Mouse (Mus musculus): Measurements from ENCODE around the gene Btg4.

Btg4 gene

DNA sequence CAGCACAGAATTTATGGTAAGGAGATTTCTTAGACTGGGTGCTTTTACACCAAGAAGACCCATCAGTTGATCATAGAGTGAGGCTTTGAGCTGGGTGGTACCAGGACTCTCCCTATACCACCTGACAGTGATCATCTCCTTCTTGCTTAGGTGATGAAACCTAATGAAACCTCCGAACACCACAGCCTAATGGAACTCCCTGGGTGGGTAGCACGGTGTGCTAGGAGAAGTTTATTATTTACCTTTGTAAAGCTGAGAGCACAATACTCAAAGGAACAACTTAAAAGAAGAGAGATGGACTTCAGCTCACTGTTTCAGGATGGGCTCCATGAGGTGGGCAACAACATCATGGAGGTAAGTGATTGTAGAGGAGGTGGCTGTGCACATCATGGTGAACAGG, at the start of gene Btg4:
Gene Btg4 (plus strand): TSS at position 301 of the 400 bp plus-strand sequence.
- DNase-seq, result no peak

DNA sequence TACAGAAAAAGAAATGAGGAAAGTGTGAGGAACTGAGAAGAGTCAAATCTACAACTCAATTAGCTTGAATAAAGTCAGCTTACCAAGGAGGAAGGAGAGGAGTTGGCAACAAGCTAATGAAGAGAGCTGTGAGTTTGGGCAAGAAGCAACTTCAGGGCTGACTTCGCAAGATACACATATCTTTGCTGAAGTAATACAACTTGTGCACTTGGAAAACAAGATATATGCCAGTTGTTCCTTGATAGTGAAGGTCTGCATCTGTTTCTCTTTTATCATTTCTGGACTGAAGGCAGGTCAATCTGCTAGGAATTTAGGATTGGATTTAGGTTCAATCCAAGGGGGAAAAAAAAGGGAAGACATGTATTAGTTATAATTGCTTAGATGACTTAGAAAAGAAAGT, 47.1 kb upstream of the Btg4 start:
- DNase-seq, result no peak

DNA sequence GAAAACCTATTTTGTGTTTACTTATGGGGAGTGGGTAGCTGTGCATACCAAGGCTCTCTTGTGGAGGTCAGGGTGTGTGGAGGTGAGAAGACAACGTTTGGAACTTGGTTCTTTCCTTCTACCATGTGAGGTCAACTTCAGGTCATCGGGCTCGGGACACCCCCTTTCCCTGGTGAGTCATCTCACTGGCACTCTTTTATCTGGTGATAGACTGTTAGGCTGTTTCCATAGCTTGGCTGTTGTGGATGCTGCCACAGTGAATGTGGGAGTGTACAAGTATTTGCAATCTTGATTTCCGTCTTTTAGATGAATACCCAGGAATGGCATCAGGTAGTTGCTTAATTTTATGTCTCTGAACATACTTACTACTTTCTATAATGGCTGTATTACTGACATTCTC, 45.0 kb upstream of the Btg4 start:
- peak in 1 of 2 experiments; percentile 14 for DNase-seq

DNA sequence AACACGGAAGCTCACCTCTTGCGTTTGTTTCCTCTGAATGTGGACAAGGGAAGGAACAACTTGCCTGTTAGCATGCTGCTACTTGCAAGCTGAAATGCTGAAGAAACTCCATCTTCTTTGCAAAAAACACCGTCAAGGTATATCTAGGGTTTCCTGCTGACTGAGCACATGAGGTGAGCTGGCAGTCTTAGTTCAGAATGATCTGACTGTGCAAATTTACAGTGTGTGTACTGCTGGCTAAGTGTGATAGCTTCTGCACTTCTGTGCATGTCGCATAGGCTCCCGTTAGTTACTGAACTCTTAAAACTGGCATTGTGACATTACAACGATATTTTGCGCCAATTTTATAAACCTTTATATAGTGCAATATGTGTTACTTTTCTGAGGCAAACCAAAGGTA, 41.0 kb upstream of the Btg4 start:
- no peak for DNase-seq

DNA sequence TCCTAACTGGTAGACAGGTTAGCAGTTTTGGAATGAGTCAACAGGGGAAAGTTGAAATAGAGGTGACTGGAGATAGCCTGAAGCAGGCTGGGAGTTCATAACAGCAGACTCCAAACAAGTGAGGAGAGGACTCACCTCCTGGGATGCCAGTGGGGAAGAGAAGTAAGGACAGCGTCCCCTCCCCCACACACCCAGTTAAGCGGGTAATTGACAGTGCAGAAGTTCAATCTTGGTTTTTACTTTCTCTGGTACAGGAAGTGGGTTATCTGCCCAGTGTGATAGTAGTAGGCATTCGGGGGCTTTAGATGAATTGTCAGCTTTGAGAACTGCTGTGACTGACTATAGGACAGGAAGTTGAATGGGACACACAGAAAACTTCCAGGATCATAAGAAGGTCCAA, 40.4 kb upstream of the Btg4 start:
- no peak for DNase-seq

DNA sequence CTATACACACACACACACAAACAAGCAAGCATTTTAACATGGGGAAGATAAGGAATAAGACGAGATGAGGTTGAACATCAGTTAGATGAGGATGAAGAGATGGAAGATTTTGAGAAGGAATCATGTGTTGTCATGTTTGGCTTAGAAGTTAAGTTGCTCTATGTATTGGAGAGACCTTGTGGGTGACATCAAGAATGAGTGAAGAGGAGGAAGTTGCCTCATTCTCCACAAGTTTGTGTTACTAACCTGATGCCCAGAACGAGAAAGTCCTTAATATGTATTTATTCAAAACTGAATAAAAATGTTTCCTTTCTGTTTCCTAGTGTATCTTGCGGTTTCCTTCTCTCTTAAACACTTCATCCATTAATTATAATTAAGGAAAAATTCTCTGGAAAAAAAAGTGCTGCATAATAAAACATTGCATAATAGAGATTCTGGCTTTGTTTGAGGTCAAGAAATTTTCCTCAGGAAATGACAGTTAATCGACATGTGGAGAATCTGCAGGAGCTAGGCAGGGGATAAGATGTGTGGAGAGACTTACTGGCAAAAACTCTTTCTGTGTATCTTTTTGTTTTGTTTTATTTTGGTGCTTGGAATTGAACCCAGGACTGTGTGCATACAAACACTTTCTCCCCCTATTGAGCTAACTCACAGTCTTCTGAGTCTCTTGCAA, 39.4 kb upstream of the Btg4 start:
- no peak for DNase-seq

DNA sequence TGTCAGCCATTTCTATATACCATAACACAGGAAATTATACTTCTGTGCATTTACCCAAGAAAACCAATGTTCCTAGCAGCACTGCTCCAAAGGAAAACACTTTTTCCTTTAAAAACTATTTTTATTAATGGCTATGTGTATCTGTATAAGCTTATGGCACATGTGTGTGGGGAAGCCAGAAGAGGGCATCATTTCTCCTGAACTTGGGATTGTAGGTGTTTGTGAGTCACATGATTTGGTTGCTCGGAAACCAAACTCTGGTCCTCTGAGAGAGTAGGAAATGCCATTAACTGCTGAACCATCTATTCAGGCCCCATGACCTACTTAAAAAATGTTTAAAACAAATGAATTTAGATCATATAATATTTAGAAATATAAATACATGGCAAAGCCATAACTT, 33.7 kb upstream of the Btg4 start:
- no peak for DNase-seq

DNA sequence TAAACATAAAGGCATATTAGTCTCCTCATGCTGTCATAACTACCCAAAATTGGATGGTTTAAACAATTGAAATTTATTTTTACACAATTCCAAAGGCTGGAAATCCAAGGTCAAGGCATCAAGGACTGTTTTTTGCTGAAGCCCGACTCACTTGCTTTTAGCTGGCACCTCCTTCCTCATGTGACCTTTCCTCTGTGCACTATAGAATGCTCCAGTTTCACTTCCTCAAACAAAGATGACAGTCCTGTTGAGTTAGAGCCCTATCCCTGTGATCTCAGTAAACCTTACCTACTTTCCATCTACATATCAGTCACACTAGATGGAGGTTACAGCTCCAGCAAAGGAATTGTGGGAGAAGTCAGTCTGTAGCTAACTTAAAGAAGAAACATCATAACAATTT, 30.6 kb upstream of the Btg4 start:
- DNase-seq, result no peak

DNA sequence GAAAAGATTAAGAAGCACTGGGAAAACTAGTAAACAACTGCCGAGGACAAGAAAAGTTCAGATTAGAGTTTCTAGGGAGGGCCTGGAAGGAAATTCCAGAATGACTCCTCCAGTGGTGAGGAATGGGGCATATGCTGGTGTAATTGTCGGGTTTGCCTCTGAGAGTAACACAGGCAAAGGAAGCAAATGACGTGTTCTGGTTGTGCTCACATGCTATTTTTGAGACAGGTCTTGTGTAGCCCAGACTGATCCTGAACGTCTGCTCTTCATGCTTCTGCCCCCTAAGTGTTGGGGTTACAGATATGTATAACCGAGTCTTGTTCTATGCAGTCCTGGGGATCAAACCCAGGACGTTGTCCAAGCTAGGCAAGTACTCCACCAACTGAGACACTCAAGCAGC, 29.1 kb upstream of the Btg4 start:
- no peak for DNase-seq

DNA sequence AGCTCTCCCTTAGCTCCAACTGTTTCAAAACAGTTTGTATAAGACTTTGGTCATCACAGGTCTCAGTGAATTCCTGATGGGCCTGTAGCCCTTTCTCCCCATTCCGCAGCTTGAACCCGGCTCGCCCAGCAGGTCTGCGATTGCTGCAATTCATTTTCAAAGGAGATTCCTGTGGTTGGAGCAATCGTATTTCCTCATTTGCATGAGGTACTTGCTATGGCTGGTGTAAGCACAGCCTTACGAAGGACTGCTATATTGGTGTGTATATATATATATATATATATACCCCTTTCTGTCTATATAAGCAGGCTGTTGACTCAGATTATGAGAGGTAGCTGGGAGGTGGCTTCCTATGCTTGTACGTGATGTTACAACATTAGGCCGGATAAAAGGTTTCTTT, 28.4 kb upstream of the Btg4 start:
- no peak for DNase-seq

DNA sequence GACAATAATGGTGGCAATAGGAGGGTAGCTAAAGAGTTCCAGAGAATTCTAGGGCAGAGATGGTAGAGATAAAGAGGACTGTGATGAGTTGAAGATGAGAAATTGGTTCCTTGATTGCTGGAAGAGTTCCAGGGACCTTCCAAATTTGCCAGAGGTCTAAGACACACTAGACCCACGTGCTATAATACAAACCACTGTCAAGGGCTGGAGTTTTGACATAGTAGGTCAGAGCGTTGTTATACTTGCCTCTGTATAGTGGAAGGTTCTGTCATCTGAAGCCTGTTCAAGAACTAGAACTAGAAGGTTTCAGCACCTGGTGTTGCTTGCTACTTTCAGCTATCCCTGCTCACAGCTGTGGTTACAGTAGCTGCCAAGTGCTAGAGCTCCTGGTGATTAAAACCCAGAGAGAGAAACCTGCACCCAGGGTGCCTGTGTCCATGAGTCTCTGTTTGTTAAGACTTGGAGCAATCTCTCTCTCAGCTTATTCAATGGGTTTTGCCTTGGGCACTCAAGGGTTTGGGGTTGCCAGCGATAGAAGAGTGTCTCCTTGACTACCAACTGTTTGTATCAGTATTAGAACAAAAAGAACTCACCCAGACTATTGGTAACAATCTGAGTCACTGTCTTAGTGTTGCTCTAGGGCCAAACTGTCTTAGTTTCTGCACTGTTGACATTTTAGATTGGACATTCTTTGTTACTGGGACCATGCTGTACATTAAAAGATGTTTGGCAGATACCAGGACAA, 27.7 kb upstream of the Btg4 start:
- no peak for DNase-seq

DNA sequence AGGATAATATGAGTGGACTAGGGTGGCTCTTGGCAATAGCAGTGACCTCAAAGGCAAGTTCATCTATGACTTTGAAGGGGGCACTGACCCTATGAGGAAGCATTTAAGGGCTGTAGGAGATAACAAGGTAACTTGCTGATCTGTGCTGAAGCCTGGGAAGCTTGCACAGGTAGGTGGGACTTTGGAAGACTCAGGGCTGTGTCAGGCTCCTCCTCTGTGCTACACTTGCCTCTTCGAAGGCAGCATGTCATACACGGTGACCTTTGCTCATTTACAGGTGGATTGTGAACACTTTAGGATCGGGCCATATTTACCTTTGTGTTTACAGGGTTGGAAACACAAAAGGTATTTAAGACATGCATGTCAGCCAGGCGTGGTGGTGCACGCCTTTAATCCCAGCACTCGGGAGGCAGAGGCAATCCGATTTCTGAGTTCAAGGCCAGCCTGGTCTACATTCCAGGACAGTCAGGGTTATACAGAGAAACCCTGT, 19.2 kb upstream of the Btg4 start:
- DNase-seq, result no peak

DNA sequence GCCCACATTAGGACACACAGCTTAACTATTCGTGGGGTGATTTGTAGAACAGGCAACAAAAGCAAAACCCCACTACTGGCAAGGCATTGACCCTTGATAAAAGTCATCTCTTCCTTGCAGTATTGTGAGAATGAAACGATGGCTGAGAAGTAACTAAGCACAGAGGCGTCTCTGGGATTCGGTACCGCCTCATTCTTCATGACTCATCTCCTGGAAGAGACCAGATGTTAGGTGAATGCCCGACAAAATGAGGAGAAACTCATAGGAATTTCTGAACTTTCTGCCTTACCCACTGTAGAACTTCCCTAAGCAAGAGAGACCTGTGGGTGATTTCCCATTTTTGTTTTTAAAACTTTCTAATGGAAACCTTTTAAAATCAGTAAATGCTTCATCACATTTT, 18.6 kb upstream of the Btg4 start:
- no peak for DNase-seq

DNA sequence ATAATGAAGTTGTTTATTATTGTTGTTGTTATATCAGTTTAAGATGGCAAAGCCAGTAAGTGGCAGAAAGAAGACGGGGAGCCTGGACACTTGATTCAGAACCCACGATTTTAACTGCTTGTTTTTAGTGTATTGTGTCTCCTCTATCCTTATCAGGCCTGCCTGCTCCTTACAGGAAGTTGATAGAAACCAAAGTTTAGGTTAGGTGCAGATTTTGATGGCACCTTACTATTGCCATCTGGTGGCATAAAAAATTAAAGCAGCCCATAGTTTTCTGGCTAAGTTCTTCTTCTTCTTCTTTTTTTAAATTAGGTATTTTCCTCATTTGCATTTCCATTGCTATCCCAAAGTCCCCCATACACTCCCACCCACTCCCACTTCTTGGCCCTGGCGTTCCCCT, 8.5 kb upstream of the Btg4 start:
- no peak for DNase-seq

DNA sequence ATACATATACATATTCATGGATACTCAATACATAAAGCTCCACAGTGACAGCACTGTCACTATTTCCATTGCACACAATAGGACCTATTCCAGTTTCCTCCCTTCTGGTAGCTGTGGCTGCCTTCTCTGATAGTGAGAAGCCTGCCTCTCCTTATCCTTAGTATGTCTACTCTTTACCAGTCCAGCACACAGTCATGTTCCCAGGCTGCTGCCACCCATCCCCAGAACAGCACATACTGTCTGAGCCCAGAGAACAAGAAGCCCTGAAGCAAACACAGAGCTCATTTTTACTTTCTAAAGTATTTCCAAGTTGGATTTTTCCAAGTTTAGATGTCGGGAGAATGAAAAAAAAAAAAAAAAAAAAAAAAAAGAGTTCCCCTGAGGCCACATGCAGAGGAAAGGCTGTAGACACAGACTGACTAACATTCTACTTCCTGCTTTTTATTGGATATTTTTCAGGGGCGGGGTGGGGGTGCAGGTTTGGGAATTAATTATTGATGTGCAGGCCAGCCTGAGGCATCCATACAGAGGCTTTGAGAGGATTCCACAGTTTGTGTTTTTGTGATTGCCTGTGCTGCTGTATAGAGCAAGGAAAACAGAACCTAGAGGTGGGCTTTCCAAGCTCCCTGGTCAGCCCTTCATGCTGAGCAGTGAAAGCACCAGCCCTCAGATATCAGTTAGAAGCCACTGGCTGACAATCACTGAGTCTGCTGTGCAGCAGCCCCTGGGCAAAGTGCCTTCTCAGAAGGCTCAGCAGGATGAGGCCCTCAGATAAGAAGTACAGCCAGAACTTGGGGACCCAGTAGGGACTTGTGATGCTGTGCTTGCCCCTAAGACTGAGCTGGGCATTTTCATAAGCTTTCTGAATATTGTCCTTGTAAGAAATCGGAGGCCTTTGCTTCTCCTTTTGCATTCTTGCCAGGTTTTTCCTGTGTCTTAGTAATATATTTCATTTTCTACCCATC, 4.1 kb upstream of the Btg4 start:
- DNase-seq, result no peak

DNA sequence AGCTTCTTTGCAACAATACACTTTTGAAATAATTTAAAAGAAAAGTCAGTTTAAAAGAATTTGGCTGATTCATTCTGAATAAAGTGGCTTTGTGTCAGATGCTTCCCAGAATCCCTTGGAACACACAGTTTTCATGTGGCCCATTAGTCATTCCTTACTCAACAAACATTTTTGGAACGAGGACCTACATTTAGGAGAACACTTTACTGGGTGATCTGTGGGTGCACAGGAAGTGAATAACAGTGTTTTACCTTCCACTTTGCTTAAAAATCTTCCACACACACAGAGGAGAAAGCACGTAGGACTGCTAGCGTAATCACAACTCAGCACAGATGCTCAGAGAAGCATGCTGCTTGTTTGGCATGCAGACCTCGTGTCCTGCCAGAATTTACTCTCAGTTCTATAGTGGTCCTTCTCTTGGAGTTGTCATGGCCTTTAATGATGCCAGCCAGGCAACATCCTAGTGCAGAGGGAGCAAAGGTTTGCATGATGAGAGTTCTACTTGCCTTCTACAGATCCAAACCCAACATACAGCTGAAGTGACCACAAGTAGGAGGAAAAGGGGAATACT, 1.7 kb upstream of the Btg4 start:
- DNase-seq, result no peak

DNA sequence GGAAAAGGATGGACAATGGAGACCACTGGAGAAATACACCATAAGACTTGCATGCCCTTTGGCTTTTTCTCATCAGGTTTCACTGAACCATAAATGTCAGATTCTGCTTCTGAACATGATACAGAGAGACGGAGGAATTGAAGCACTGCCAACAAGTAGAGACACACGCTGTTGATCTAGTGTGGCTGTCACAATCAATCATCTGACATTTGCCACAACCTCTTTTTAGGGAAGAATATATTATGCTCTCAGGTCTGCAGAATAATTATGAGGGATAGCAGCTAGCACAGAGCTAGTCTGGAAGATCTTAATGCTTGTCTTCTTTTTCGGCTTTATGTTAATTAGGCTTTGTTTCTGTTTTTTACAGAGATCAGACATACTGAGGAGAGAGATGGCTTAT, 7.5 kb downstream of the Btg4 start:
- DNase-seq, result no peak

DNA sequence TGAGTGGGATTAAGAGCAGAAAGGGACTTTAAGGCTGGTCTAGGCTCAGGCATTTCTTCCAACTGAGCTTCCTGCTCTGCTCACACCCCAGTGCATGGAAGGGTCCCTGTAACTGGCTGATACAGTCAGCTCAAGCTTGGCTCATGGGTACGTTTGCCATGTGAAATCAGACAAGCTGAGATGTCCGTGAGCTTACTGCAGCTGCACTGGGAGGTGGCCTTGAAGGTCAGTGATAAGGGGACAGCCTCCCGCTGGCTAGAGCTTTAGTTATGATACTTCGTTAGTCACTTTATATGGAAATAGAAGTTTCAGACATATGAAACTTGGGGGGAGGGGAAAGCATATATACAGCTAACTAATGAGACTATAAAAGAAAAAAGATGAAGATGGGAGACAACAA, 10.1 kb downstream of the Btg4 start:
- DNase-seq, result no peak

DNA sequence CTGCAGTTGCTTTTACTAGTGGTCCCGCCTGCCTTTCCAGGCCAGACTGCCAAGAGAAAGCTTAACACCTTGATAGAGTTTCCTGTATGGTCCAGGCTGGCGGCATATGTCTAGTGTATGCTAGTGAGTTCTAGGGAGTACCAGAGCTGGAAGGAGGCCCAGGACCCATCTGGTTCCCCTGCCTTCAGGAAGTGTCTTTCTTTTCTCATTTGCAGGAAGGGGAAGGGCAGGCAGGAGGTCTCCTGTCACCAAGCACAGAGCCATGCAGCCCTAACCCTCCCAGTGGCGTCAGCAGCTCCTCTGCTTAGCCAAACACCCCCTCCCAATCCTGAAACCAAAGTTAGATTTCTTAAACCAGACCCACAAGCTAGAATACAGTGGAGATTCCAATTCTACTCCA, 15.1 kb downstream of the Btg4 start:
- peak; percentile 18 to 26 for DNase-seq

DNA sequence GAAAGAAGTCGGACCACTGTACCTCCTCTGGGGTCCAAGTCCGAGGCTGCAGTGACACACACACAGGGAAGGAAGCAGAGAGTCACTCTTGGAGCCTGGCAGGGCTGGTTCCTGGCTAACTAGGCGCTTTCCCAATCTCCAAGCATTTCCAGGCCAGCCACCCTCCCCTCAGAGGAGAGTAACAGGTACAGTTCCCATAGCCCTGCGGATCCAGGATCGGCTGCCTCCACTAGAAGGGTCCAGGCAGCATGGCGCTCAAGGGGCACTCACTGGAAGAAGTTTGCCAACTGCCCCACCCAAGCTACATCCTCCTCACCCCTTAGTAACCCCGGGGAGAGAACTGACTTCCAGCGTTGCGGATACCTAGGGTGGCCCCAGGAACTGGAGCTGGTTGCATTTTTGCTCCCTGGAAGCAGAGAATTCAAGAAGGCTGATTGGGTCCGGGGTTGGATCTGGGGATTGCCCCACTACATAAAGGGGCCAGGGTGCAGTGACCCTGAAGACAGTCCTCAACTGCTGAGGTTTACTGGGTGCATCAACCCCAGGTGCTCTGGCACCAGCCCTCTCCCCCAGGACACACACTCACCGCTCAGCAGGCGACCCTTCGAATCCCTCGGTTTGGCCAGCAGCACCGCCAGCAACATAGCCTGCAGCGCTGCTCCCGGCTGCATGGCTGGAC, 15.7 kb downstream of the Btg4 start:
- peak; percentile 19 to 34 for DNase-seq

DNA sequence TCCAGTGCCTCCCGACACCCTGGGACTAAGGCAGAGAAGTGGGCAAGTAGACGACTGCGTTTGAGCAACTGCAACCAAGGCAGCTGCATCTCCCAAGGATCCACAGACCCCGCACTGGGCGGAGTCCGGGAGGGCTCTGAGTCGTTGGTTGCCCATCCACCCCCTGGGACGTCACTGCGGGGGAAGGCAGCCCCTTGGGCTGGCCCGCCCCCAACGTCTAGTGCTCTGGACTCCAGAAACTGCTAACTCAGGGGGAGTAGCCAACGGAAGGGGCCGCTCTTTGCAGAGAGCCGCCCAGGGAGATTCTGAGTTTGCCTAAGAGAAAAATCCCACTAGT, 16.2 kb downstream of the Btg4 start, which contains the start of gene Layn:
Gene Layn (minus strand): TSS at position 116 of the 337 bp plus-strand sequence.
- peak; percentile 86 to 92 for DNase-seq

DNA sequence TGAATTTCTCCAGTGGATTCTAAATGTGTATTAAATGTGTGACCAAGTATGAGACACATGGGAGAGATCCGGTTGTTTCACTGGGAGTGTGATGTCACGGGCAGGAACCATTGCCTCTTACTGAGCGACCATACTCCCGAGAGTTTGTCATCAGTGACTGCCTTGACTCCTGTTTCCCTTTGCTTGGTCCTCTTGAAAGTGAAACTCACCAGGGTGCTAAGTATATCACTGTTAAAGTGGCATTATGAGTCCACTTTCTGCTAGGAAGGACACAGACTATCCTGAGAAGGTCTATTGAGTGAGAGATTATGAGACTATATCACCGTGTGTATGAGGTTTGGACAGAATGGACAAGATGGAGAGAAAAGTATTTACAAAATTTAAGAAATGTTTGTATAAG, 20.9 kb downstream of the Btg4 start:
- no peak for DNase-seq

DNA sequence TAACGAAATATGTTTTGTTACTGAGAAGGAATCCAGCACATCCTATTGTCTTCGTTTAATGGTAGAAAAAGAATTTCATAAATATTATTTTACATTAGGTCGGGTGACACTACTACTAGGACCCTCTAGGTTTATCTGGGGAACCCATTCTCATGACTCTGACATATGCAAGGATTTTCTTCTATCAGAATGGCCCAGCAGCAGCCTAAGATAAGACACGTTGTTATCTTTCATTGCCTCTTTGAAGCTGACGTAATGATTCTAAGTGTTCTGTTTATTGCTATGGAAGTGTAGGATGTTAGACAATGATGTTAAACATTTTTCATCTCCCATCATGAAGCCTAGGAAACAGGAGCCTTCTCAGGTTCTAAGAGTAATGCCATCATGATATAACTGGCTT, 33.0 kb downstream of the Btg4 start:
- DNase-seq, result no peak
